Mouse (Mus musculus) embryonic facial prominence, embryonic 14.5 days (tissue): Measurements from ENCODE around the gene Shisa8. TPM values are rescaled to one million over a fixed set of nuclear protein-coding genes. Genes with fewer than 3 reads are reported as not detected.

ENCODE experiments used
- ATAC-seq: fragments of 200-750 bp; cut with Nextera tagmentation; 2 replicates; pipeline ENCODE4 v1.8.0; 2017; ENCODE audit warnings: low read depth, moderate number of reproducible peaks, moderate TSS enrichment
- DNase-seq: peaks from one replicate; pipeline ENCODE4 v3.0.0-alpha.2; 2015; ENCODE audit warnings: low spot score
- H3K27ac ChIP-seq: fragments of 300-500 bp; sonication (generic); replicated peaks from 2 replicates; pipeline ENCODE4 v1.5.1; 2014; ENCODE audit warnings: low read depth, mild to moderate bottlenecking, low read length, moderate library complexity
- H3K27me3 ChIP-seq: fragments of 300-500 bp; sonication (generic); replicated peaks from 2 replicates; pipeline ENCODE4 v1.6.1; 2014; ENCODE audit warnings: low read length; ENCODE audit not compliant: control insufficient read depth, insufficient read depth
- H3K36me3 ChIP-seq: fragments of 300-500 bp; sonication (generic); 2 replicates; pipeline ENCODE4 v1.6.1; 2014; ENCODE audit warnings: low read length, mixed read lengths; ENCODE audit not compliant: control insufficient read depth, insufficient read depth
- H3K4me1 ChIP-seq: fragments of 300-500 bp; sonication (generic); 2 replicates; pipeline ENCODE4 v1.6.1; 2014; ENCODE audit warnings: antibody characterized with exemption, low read length; ENCODE audit not compliant: control insufficient read depth, insufficient read depth
- H3K4me2 ChIP-seq: fragments of 300-500 bp; sonication (generic); 2 replicates; pipeline ENCODE4 v1.6.1; 2014; ENCODE audit warnings: low read depth, mild to moderate bottlenecking, low read length, moderate library complexity, mixed read lengths
- H3K4me3 ChIP-seq: fragments of 300-500 bp; sonication (generic); 2 replicates; pipeline ENCODE4 v1.5.1; 2014; ENCODE audit warnings: low read depth, mild to moderate bottlenecking, low read length
- H3K9ac ChIP-seq: fragments of 300-500 bp; sonication (generic); 2 replicates; pipeline ENCODE4 v1.6.1; 2014; ENCODE audit warnings: low read depth, mild to moderate bottlenecking, low read length, moderate library complexity, mixed read lengths
- H3K9me3 ChIP-seq: fragments of 300-500 bp; sonication (generic); 2 replicates; pipeline ENCODE4 v1.6.1; 2016; ENCODE audit warnings: low read length; ENCODE audit not compliant: control insufficient read depth
- WGBS: fragments of 180-500 bp; shearing (Covaris S2); extraction: QIAGEN DNeasy Blood & Tissue Kit; methylation state at CpG from one replicate; pipeline ENCODE4 v1.1.7; 2014; 5-methylcytosine and 5-hydroxymethylcytosine counted together
- polyA plus RNA-seq: library from polyadenylated mRNA; unstranded; fragments of >200 nt; fragmentation: Nextera tagmentation; extraction: Ambion mirVana; gene quantifications from 2 replicates; pipeline ENCODE4 v1.2.1, GENCODE M21; 2014

The Shisa8 gene
- polyA plus RNA-seq, 1 experiment from 2014 or later = 1.4 TPM

- Histone ChIP-seq H3K36me3 (peaks cover 65% of the 10 kb centered on the region), H3K4me1 (peaks cover 21% of the 10 kb centered on the region; the same call in 1 of the 2 replicates), H3K27ac (no peak overlapping the region), H3K4me3 (no peak overlapping the region), H3K4me2 (no peak overlapping the region), H3K9ac (no peak overlapping the region), H3K27me3 (no peaks in the 10 kb centered on the region), H3K9me3 (no peaks in the 10 kb centered on the region)
- WGBS = 86% methylated on average over 36 of the region's 36 CpGs
- ATAC-seq (no peak), DNase-seq (no peak)
Observed at GRCm38 (mm10) chr15:82170437-82171377, 41.9 kb downstream of the Shisa8 start.

GRCm38 (mm10) chr15:82169671-82170070, 42.9 kb downstream of the Shisa8 start:
- 74% methylated on average over 5 of the region's 5 CpGs for WGBS
- no peak overlapping the region for H3K4me3 ChIP-seq
- H3K27me3 ChIP-seq = no peaks in the 10 kb centered on the region
- H3K27ac ChIP-seq = no peak overlapping the region
- ATAC-seq (no peak), DNase-seq (no peak)
- H3K4me1 ChIP-seq = peaks cover 21% of the 10 kb centered on the region
- H3K36me3 ChIP-seq = peaks cover 54% of the 10 kb centered on the region
- H3K9ac ChIP-seq = no peak overlapping the region
- no peak overlapping the region for H3K4me2 ChIP-seq
- no peaks in the 10 kb centered on the region for H3K9me3 ChIP-seq

GRCm38 (mm10) chr15:82167201-82168168, 45.1 kb downstream of the Shisa8 start:
- Histone ChIP-seq H3K27me3 (no peaks in the 10 kb centered on the region), H3K4me2 (no peak overlapping the region), H3K36me3 (peaks cover 33% of the 10 kb centered on the region), H3K9ac (no peak overlapping the region), H3K27ac (peak overlapping the region; percentile 69), H3K4me3 (no peak overlapping the region), H3K4me1 (peaks cover 23% of the 10 kb centered on the region), H3K9me3 (no peaks in the 10 kb centered on the region)
- ATAC-seq = 0 out of 2 replicates have a peak, but pooled peaks have one; percentile 27
- WGBS = 62% methylated on average over 23 of the region's 23 CpGs
- DNase-seq = peak; percentile 49

GRCm38 (mm10) chr15:82166240-82167100, 46.1 kb downstream of the Shisa8 start:
- peaks cover 24% of the 10 kb centered on the region for H3K36me3 ChIP-seq
- H3K9me3 ChIP-seq = no peaks in the 10 kb centered on the region
- H3K4me1 ChIP-seq = peaks cover 25% of the 10 kb centered on the region
- 56% methylated on average over 22 of the region's 22 CpGs for WGBS
- H3K9ac ChIP-seq = 0 out of 2 replicates have a peak overlapping the region, but pooled peaks have one; percentile 6
- H3K4me3 ChIP-seq = no peak overlapping the region
- ATAC-seq = no peak; the same call in 1 of the 2 replicates
- H3K27me3 ChIP-seq = no peaks in the 10 kb centered on the region
- peak overlapping the region; percentile 69 for H3K27ac ChIP-seq
- DNase-seq = peak; percentile 49
- H3K4me2 ChIP-seq = 0 out of 2 replicates have a peak overlapping the region, but pooled peaks have one; percentile 4

- no peak overlapping the region for H3K4me2 ChIP-seq
- peaks cover 15% of the 10 kb centered on the region for H3K36me3 ChIP-seq
- peaks cover 34% of the 10 kb centered on the region for H3K4me1 ChIP-seq
- H3K27me3 ChIP-seq = no peaks in the 10 kb centered on the region
- H3K9ac ChIP-seq = no peak overlapping the region
- H3K27ac ChIP-seq = peak overlapping the region; percentile 69
- H3K4me3 ChIP-seq = no peak overlapping the region
- DNase-seq (peak; percentile 56), ATAC-seq (no peak)
- no peaks in the 10 kb centered on the region for H3K9me3 ChIP-seq
- 52% methylated on average over 8 of the region's 8 CpGs for WGBS
Observed at GRCm38 (mm10) chr15:82165332-82166239, 47.0 kb downstream of the Shisa8 start.

GRCm38 (mm10) chr15:82164496-82164895, 48.1 kb downstream of the Shisa8 start:
- no peaks in the 10 kb centered on the region for H3K9me3 ChIP-seq
- no peak overlapping the region for H3K4me2 ChIP-seq
- H3K36me3 ChIP-seq = 0 out of 2 replicates have a peak, but pooled peaks cover 5% of the 10 kb centered on the region
- no peak overlapping the region for H3K27ac ChIP-seq
- H3K27me3 ChIP-seq = no peaks in the 10 kb centered on the region
- no peak for ATAC-seq
- DNase-seq = no peak
- H3K4me1 ChIP-seq = peaks cover 40% of the 10 kb centered on the region
- no peak overlapping the region for H3K4me3 ChIP-seq
- no peak overlapping the region for H3K9ac ChIP-seq
- 68% methylated on average over 7 of the region's 7 CpGs for WGBS

- 0 out of 2 replicates have a peak, but pooled peaks cover under 1% of the 10 kb centered on the region for H3K36me3 ChIP-seq
- no peak for ATAC-seq
- DNase-seq = no peak
- no peak overlapping the region for H3K27ac ChIP-seq
- H3K9ac ChIP-seq = no peak overlapping the region
- peaks cover 45% of the 10 kb centered on the region for H3K4me1 ChIP-seq
- H3K27me3 ChIP-seq = no peaks in the 10 kb centered on the region
- whole genome bisulfite sequencing = 52% methylated on average over 4 of the region's 4 CpGs
- H3K4me2 ChIP-seq = no peak overlapping the region
- H3K4me3 ChIP-seq = no peak overlapping the region
- no peaks in the 10 kb centered on the region for H3K9me3 ChIP-seq
Observed at GRCm38 (mm10) chr15:82164061-82164399, 48.6 kb downstream of the Shisa8 start.
